Mouse (Mus musculus) kidney, adult 2 months (tissue): ENCODE measurements around the gene Aven. TPM values are rescaled to one million over a fixed set of nuclear protein-coding genes. Genes with fewer than 3 reads are reported as not detected.

ENCODE experiments used
- DNase-seq: peaks from one replicate; pipeline ENCODE4 v3.0.0; 2021
- H3K27ac ChIP-seq: fragments of 200-500 bp; 2 replicates; pipeline ENCODE4 v1.5.1; 2012; ENCODE audit warnings: low read depth, low read length, control low read depth, inconsistent platforms; ENCODE audit not compliant: insufficient read depth
- H3K27me3 ChIP-seq: fragments of 200-500 bp; replicated peaks from 2 replicates; pipeline ENCODE4 v1.6.1; 2012; ENCODE audit warnings: mild to moderate bottlenecking, moderate library complexity, low read length, inconsistent platforms; ENCODE audit not compliant: control insufficient read depth, insufficient read depth
- H3K36me3 ChIP-seq: fragments of 200-500 bp; 2 replicates; pipeline ENCODE4 v1.6.1; 2012; ENCODE audit warnings: mild to moderate bottlenecking, moderate library complexity, low read length, inconsistent platforms; ENCODE audit not compliant: control insufficient read depth, insufficient read depth
- H3K4me1 ChIP-seq: fragments of 200-500 bp; 2 replicates; pipeline ENCODE4 v1.6.1; 2011; ENCODE audit warnings: low read length; ENCODE audit not compliant: control insufficient read depth, insufficient read depth
- H3K4me3 ChIP-seq: fragments of 200-500 bp; 2 replicates; pipeline ENCODE4 v1.5.1; 2011; ENCODE audit warnings: mild to moderate bottlenecking, low read depth, low read length, control low read depth; ENCODE audit not compliant: insufficient read depth
- CTCF ChIP-seq: fragments of 200-500 bp; conservative IDR thresholded peaks from 2 replicates; pipeline ENCODE4 v1.5.1; 2011; ENCODE audit warnings: low read depth, mild to moderate bottlenecking, control low read depth, low read length, moderate library complexity, mixed read lengths; ENCODE audit not compliant: insufficient read depth, insufficient read length
- POLR2A ChIP-seq: fragments of 200-500 bp; IDR thresholded peaks from one replicate; pipeline ENCODE4 v1.6.1; 2011; ENCODE audit warnings: low read depth, low read length, control low read depth
- WGBS: fragments of 180-500 bp; shearing (Covaris S2); methylation state at CpG from one replicate; pipeline ENCODE4 v1.1.7; 2018; 5-methylcytosine and 5-hydroxymethylcytosine counted together
- polyA plus RNA-seq: library from polyadenylated mRNA; depleted of rRNA; stranded (reverse); fragments of >200 nt; gene quantifications from 2 replicates; pipeline ENCODE4 v1.2.3, GENCODE M21; 2012; rRNA removed

Aven gene
- polyA plus RNA-seq, 1 experiment = 9.5 TPM

DNA sequence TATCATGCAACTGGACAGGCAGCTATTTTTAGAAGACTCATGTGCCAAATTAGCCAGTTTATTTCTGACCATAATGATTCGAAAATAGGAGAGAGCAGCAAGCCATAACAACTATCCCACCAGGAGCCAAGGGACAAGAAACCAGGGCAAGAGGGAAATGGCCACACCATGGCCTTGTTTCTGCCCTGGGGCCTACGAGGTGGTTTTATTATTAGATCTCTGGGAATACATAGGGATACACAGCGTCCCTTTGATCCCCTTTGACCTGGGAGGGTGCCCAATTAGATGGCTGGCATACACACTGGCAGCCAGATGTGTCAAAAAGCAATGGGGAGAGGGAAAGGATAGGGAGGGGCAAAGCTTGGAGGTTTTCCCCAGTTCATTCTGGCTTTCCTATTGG, 161.1 kb downstream of the Aven start:
- Histone ChIP-seq H3K27me3 (no peaks in the 10 kb centered on the region), H3K4me3 (no peak overlapping the region), H3K27ac (no peak overlapping the region), H3K36me3 (no peaks in the 10 kb centered on the region), H3K4me1 (no peaks in the 10 kb centered on the region)
- TF ChIP-seq CTCF = no peak
- no peak for TF ChIP-seq POLR2A
- DNase-seq = no peak
- 71% methylated on average over 3 of the region's 3 CpGs for WGBS

DNA sequence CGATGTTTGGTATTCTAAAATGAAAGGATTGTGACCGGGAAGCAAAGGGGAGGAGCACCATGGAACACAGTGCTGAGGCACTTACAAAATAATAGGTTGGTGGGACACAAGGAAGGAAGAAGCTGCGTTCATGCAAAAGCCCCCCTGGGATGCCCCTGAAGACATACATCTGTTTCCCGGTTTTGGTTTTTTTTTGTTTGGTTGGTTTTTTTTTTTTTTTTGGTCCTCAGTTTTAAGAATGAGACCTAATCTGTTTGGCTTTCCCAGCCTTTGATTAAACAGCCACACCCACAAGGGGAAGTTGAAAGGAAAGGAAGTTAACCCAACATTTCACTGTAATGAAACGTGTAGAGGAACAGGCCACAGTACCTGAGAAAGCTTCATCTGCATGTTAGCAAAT, 163.4 kb downstream of the Aven start:
- no peaks in the 10 kb centered on the region for H3K4me1 ChIP-seq
- H3K36me3 ChIP-seq = no peaks in the 10 kb centered on the region
- no peak overlapping the region for H3K27ac ChIP-seq
- no peak for DNase-seq
- no peak overlapping the region for H3K4me3 ChIP-seq
- no peak for TF ChIP-seq CTCF
- no peak for TF ChIP-seq POLR2A
- H3K27me3 ChIP-seq = no peaks in the 10 kb centered on the region
- 74% methylated on average over 5 of the region's 5 CpGs for WGBS

DNA sequence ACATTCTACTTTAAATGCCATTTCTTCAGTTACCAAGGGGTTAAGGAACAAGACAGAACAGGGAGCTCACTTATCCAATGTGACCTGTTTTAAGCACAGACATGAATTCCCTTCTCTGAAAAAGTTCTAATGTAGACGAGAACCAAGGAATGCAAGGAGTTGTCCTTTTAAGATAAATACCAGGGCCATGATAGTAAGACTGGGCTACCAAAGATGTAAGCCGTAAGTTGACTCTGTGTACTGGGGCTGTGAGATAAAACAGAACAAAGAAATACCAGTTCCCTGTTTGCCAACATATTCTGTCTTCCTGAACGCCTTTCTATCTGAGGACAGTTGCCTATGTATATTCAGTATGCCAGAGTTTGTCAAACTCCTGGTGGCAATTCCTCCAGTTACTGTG, 176.7 kb downstream of the Aven start:
- no peak overlapping the region for H3K4me3 ChIP-seq
- TF ChIP-seq POLR2A = no peak
- no peak for TF ChIP-seq CTCF
- no peaks in the 10 kb centered on the region for H3K4me1 ChIP-seq
- DNase-seq = no peak
- no peak overlapping the region for H3K27ac ChIP-seq
- H3K36me3 ChIP-seq = no peaks in the 10 kb centered on the region
- H3K27me3 ChIP-seq = no peaks in the 10 kb centered on the region
- 82% methylated on average over 3 of the region's 3 CpGs for WGBS

DNA sequence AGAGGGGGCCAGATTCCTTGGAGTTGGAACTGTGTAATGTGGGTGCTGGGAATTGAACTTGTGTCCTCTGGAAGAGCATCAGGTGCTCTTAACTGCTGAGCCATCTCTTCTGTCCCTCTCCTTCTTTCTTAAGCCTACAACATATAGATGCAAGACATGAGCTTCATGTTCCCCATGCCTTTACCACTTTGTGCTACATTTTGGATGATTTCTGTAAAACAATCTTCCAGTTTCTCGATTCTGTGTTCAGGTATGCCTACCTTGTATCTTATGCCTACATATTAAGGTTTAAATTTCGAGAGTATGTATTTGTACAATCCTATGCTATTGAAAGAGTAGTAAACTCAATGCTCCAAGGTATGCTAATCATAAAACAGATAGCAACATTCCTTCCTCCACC, 183.4 kb downstream of the Aven start:
- Histone ChIP-seq H3K27ac (no peak overlapping the region), H3K4me1 (no peaks in the 10 kb centered on the region), H3K4me3 (no peak overlapping the region), H3K27me3 (no peaks in the 10 kb centered on the region), H3K36me3 (no peaks in the 10 kb centered on the region)
- DNase-seq = no peak
- WGBS = 86% methylated on average over 2 of the region's 2 CpGs
- TF ChIP-seq CTCF = no peak

DNA sequence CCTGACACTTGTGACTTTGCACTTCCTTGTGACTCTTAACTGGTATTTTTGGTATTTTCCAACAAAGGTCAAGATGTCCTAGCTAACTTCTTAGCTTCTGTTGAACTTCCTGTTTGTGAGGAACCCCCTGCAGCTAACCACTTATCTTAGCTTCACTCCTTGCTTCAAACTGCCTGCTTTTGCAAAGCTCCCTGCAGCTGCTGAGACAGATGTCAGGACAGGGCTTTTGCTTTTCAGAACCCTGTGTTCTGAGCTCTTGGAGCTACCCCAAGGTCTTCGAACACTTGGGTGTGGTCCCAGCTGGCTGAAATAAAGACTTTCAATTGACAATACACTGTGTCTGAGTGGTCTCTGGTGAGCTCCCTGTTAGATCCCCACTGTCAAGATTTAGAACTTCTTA, 184.0 kb downstream of the Aven start:
- Histone ChIP-seq H3K4me3 (no peak overlapping the region), H3K4me1 (no peaks in the 10 kb centered on the region), H3K27ac (no peak overlapping the region), H3K36me3 (no peaks in the 10 kb centered on the region), H3K27me3 (no peaks in the 10 kb centered on the region)
- 54% methylated on average over 1 of the region's 1 CpGs for WGBS
- TF ChIP-seq CTCF (no peak), POLR2A (no peak)
- peak; percentile 9 for DNase-seq

DNA sequence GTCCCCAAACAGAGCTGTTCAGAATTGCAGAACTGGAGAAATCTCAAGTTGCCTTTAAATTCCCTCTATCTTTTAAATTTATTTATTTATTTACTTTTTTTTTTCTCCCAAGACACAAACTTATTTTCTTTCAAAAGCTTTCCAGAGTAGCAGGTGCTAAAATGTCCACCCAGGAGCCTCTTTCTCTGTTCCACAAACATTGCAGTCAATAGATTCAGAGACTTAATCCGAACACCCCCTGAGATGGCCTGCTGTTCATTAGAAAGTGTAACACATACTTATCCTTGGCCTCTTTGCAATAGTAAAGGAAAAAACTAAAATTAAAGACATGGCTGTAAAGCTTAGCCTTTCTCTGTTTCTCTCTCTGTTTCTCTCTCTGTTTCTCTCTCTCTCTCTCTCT, 184.5 kb downstream of the Aven start:
- Histone ChIP-seq H3K27me3 (no peaks in the 10 kb centered on the region), H3K36me3 (no peaks in the 10 kb centered on the region), H3K4me1 (no peaks in the 10 kb centered on the region), H3K27ac (no peak overlapping the region), H3K4me3 (no peak overlapping the region)
- TF ChIP-seq POLR2A (no peak), CTCF (no peak)
- 82% methylated on average over 1 of the region's 1 CpGs for WGBS
- DNase-seq = no peak

DNA sequence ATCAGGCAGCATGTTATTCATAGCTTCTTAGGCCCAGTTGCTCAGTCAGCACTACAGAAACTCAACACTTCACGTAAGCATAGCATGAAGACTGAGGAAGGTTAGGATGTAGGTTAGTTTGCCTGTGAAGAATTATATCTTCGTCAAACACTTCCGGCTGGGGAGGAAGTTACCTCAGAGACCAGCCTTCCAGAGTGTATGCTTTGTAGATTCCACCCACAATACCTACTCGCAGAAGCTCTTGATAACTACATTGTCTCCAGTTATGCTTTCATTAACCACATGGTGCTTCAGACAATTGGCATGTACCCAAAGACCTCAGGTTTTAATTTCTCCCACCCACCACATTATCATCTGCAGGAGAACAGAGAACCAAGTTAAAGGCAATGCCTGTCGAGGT, 189.1 kb downstream of the Aven start:
- TF ChIP-seq CTCF = no peak
- TF ChIP-seq POLR2A = no peak
- Histone ChIP-seq H3K27ac (no peak overlapping the region), H3K4me3 (no peak overlapping the region), H3K4me1 (no peaks in the 10 kb centered on the region), H3K27me3 (no peaks in the 10 kb centered on the region), H3K36me3 (no peaks in the 10 kb centered on the region)
- no peak for DNase-seq
- WGBS = 80% methylated on average over 5 of the region's 5 CpGs

Other genes with a start within 250 kb of the Aven start
- gene Nutm1, start 233.7 kb upstream of the Aven start, polyA plus RNA-seq = 0.02 TPM in 1 of 2 replicates, not detected in the other
- 166 and 167 TPM in 2 replicates for gene Nop10, start 231.0 kb upstream of the Aven start, polyA plus RNA-seq
- gene Slc12a6, start 227.1 kb upstream of the Aven start, polyA plus RNA-seq = 27.8 and 29.6 TPM in 2 replicates
- not detected in 2 replicates for gene Gm21985, start 226.7 kb upstream of the Aven start, polyA plus RNA-seq
- 112 and 123 TPM in 2 replicates for gene Emc4, start 124.9 kb upstream of the Aven start, polyA plus RNA-seq
- gene Katnbl1, start 113.8 kb upstream of the Aven start, polyA plus RNA-seq = 1.5 and 2.4 TPM in 2 replicates
- 12.1 and 14.5 TPM in 2 replicates for gene Emc7, start 38.0 kb upstream of the Aven start, polyA plus RNA-seq
- not detected in 2 replicates for gene Chrm5, start 12.2 kb upstream of the Aven start, polyA plus RNA-seq